In the genomic region with DNA sequence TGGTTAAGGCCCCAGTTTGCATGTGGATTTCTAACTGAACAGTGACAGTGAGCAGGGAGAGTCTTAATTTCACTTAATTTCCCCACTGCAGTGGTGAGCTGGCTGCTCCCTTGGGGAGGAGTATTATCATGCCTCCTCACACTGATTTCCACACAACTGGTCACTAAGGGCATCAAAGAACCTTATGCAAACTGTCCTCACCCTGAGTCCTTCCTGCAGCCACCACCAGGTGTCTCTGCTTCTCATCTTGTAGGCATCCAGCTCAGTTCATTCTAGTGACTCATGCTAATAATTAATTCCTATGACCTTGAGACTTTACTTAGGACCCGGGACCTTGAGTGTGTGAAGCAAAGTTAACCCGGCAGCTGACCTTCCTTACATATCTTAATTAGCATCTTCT, we compare ENCODE assay signal across 8 mouse cellular contexts.
DNase-seq lines count a peak whose midpoint lies in the region; ATAC-seq and TF ChIP-seq lines count a peak whose summit lies in the region.

No protein-coding gene starts in this region.

- H3K36me3 ChIP-seq in kidney, embryonic 14.5 days (ENCODE audit: control insufficient read depth, insufficient read depth, low read length), result no peaks in the 10 kb centered on the region
- no peaks in the 10 kb centered on the region for H3K36me3 ChIP-seq in E14TG2a.4 (ENCODE audit: insufficient read depth, low read length)

- WGBS in kidney, embryonic 14.5 days, result 32% methylated on average over 2 of the region's 2 CpGs

- no peaks in the 10 kb centered on the region for H3K4me1 ChIP-seq in kidney, embryonic 14.5 days (ENCODE audit: control insufficient read depth, insufficient read depth, low read length)
- H3K4me1 ChIP-seq in E14TG2a.4 (replicated peaks; ENCODE audit: low read depth, low read length), result no peaks in the 10 kb centered on the region

- H3K4me3 ChIP-seq in kidney, embryonic 14.5 days (ENCODE audit: low read length), result no peak overlapping the region
- no peak overlapping the region for H3K4me3 ChIP-seq in E14TG2a.4 (replicated peaks; ENCODE audit: low read length)

- no peaks in the 10 kb centered on the region for H3K9me3 ChIP-seq in kidney, embryonic 14.5 days (ENCODE audit: control insufficient read depth, low read length)
- H3K9me3 ChIP-seq in E14TG2a.4 (ENCODE audit: low read length), result no peaks in the 10 kb centered on the region

- no peak overlapping the region for H3K4me2 ChIP-seq in kidney, embryonic 14.5 days (replicated peaks; ENCODE audit: low read depth, low read length)

- no peak overlapping the region for H3K27ac ChIP-seq in kidney, embryonic 14.5 days (ENCODE audit: low read depth, low read length)

- peak; percentile 35 for TF ChIP-seq CTCF in E14TG2a.4 (conservative IDR thresholded peaks at IDR 0.05; ENCODE audit: low read length)

- ATAC-seq in kidney, embryonic 14.5 days (ENCODE audit: low FRiP score, low TSS enrichment), result no peak

- no peak overlapping the region for H3K9ac ChIP-seq in kidney, embryonic 14.5 days (ENCODE audit: low read depth, low read length)

- no peaks in the 10 kb centered on the region for H3K27me3 ChIP-seq in kidney, embryonic 14.5 days (ENCODE audit: control insufficient read depth, insufficient read depth, low read length)
- H3K27me3 ChIP-seq in E14TG2a.4 (ENCODE audit: insufficient read depth, low read length), result no peaks in the 10 kb centered on the region

- DNase-seq in kidney, adult 11 months, result peak; percentile 53
- peak; percentile 55 to 86 for DNase-seq in adrenal gland, adult (ENCODE audit: inconsistent age in 2 of 2, low spot score in 1 of 2)
- DNase-seq in embryo, embryonic 11.5 days (ENCODE audit: low read depth, low spot score), result peak; percentile 11
- peak; percentile 8 for DNase-seq in layer of hippocampus, adult 9-11 months
- no peak for DNase-seq in thymus, postnatal 25 days
- DNase-seq in gastrocnemius, postnatal 4 days (ENCODE audit: low spot score in 2 of 2), result no peak

Comparison
In these comparisons a context has a peak if more than half of its experiments do, and no peak if none do; other contexts are left out.
1. DNase-seq: peak in kidney, adult 11 months (single experiment), adrenal gland, adult (2 of 2), embryo, embryonic 11.5 days (single experiment) and layer of hippocampus, adult 9-11 months (single experiment); none in thymus, postnatal 25 days (single experiment) and gastrocnemius, postnatal 4 days (0 of 2).